Mouse (Mus musculus): ENCODE measurements at regions not wholly inside any gene's neighbourhood (a gene's known extent, or its start where the extent isn't known, plus 50 kb on each side); places are given as distances from the start of the nearest gene placed in this dataset.

GRCm38 (mm10) chr9:13179903-13180302 lies 65.7 kb downstream of the Jrkl start:
- DNase-seq (ENCODE audit: low spot score) (no peak), ATAC-seq (no peak)
- H3K36me3 ChIP-seq (ENCODE audit: insufficient read depth, low read length) = no peaks in the 10 kb centered on the region
- TF ChIP-seq CTCF (IDR thresholded peaks at IDR 0.05; ENCODE audit: low read depth) = 0 out of 2 replicates have a peak, but pooled peaks have one; percentile 19
- H3K4me1 ChIP-seq (ENCODE audit: insufficient read depth, low read length) = no peaks in the 10 kb centered on the region
- H3K9ac ChIP-seq (replicated peaks; ENCODE audit: low read length) = no peak overlapping the region
- no peak overlapping the region for H3K27ac ChIP-seq
- 78% methylated on average over 2 of the region's 2 CpGs for WGBS
- H3K27me3 ChIP-seq (ENCODE audit: insufficient read depth, low read length) = no peaks in the 10 kb centered on the region
- H3K9me3 ChIP-seq (ENCODE audit: low read length) = no peaks in the 10 kb centered on the region
- H3K4me3 ChIP-seq (ENCODE audit: low read length) = no peak overlapping the region
- H3K4me2 ChIP-seq (ENCODE audit: low read depth, low read length) = no peak overlapping the region

Data from hindbrain, postnatal 0 days (tissue).